In genomic region chr1:154725356-154726320, GRCm38 (mm10) we compare ENCODE assay signal across 9 mouse cellular contexts.
DNase-seq lines count a peak whose midpoint lies in the region; ATAC-seq lines count a peak whose summit lies in the region.
"Had no signal": no experiment of that assay in that cellular context is flagged by ENCODE, and none has a peak within 500 bp of the region (broad histone marks: within the 10 kb centered on the region; RNA-seq: fewer than 3 reads in every experiment).

No protein-coding gene starts in this region.

- WGBS in kidney, embryonic 16.5 days = 24% methylated on average over 35 of the region's 35 CpGs
- WGBS in embryonic facial prominence, embryonic 13.5 days = 19% methylated on average over 35 of the region's 35 CpGs
- WGBS in intestine, embryonic 14.5 days = 24% methylated on average over 35 of the region's 35 CpGs
- WGBS in neural tube, embryonic 13.5 days = 14% methylated on average over 35 of the region's 35 CpGs

- peaks cover 65% of the 10 kb centered on the region for H3K27me3 ChIP-seq in kidney, embryonic 16.5 days (ENCODE audit: insufficient read depth, low read length)
- peaks cover 86% of the 10 kb centered on the region for H3K27me3 ChIP-seq in embryonic facial prominence, embryonic 13.5 days
- H3K27me3 ChIP-seq in intestine, embryonic 14.5 days (replicated peaks; ENCODE audit: control insufficient read depth, insufficient read depth, low read length) = peaks cover 77% of the 10 kb centered on the region
- peaks cover 51% of the 10 kb centered on the region for H3K27me3 ChIP-seq in neural tube, embryonic 13.5 days

- H3K9ac ChIP-seq in kidney, embryonic 16.5 days (replicated peaks; ENCODE audit: low read length) = no peak overlapping the region
- H3K9ac ChIP-seq in embryonic facial prominence, embryonic 13.5 days = no peak overlapping the region
- H3K9ac ChIP-seq in intestine, embryonic 14.5 days (ENCODE audit: low read length) = no peak overlapping the region
- H3K9ac ChIP-seq in neural tube, embryonic 13.5 days = peak overlapping the region; percentile 73

- no peaks in the 10 kb centered on the region for H3K9me3 ChIP-seq in kidney, embryonic 16.5 days (ENCODE audit: low read length)
- no peaks in the 10 kb centered on the region for H3K9me3 ChIP-seq in embryonic facial prominence, embryonic 13.5 days
- no peaks in the 10 kb centered on the region for H3K9me3 ChIP-seq in intestine, embryonic 14.5 days (ENCODE audit: control insufficient read depth, low read length)
- H3K9me3 ChIP-seq in neural tube, embryonic 13.5 days = no peaks in the 10 kb centered on the region

- ATAC-seq in kidney, embryonic 16.5 days (ENCODE audit: low FRiP score, low TSS enrichment) = no peak
- no peak for ATAC-seq in embryonic facial prominence, embryonic 13.5 days (ENCODE audit: insufficient number of reproducible peaks, insufficient read depth, low FRiP score, low TSS enrichment, low read depth)
- ATAC-seq in intestine, embryonic 14.5 days (replicated peaks; ENCODE audit: low FRiP score, low TSS enrichment, low read depth) = no peak; the same call in 1 of the 2 replicates
- ATAC-seq in neural tube, embryonic 13.5 days (ENCODE audit: low read depth) = peak; percentile 32; the same call in 1 of the 2 replicates

- peak overlapping the region; percentile 40 for H3K4me3 ChIP-seq in kidney, embryonic 16.5 days (ENCODE audit: low read length)
- H3K4me3 ChIP-seq in embryonic facial prominence, embryonic 13.5 days = peak overlapping the region; percentile 41
- H3K4me3 ChIP-seq in intestine, embryonic 14.5 days (ENCODE audit: low read depth, low read length) = peak overlapping the region; percentile 39
- peak overlapping the region; percentile 50 for H3K4me3 ChIP-seq in neural tube, embryonic 13.5 days

- DNase-seq in kidney, adult 8-10 months = no peak
- DNase-seq in intestine, embryonic 14.5 days (ENCODE audit: low spot score) = no peak
- no peak for DNase-seq in spleen, postnatal 36 days (ENCODE audit: low spot score in 2 of 2)
- DNase-seq in spleen, adult 12 weeks (ENCODE audit: low spot score) = no peak
- no peak for DNase-seq in lung, postnatal 4 days
- DNase-seq: lung, postnatal 36 days had no signal

- peaks cover 20% of the 10 kb centered on the region for H3K4me1 ChIP-seq in kidney, embryonic 16.5 days (ENCODE audit: insufficient read depth, low read length)
- peaks cover 28% of the 10 kb centered on the region for H3K4me1 ChIP-seq in embryonic facial prominence, embryonic 13.5 days
- no peaks in the 10 kb centered on the region for H3K4me1 ChIP-seq in intestine, embryonic 14.5 days (replicated peaks; ENCODE audit: control insufficient read depth, insufficient read depth, low read length)
- peaks cover 45% of the 10 kb centered on the region for H3K4me1 ChIP-seq in neural tube, embryonic 13.5 days (replicated peaks)

- H3K4me2 ChIP-seq in kidney, embryonic 16.5 days (replicated peaks; ENCODE audit: low read depth, low read length) = peak overlapping the region; percentile 64
- H3K4me2 ChIP-seq in embryonic facial prominence, embryonic 13.5 days = peak overlapping the region; percentile 66
- H3K4me2 ChIP-seq in intestine, embryonic 14.5 days (ENCODE audit: low read length) = peak overlapping the region; percentile 63
- peak overlapping the region; percentile 80 for H3K4me2 ChIP-seq in neural tube, embryonic 13.5 days

- H3K27ac ChIP-seq in kidney, embryonic 16.5 days (ENCODE audit: low read length) = no peak overlapping the region
- no peak overlapping the region for H3K27ac ChIP-seq in embryonic facial prominence, embryonic 13.5 days
- H3K27ac ChIP-seq in intestine, embryonic 14.5 days (ENCODE audit: low read depth) = no peak overlapping the region
- peak overlapping the region; percentile 67; the same call in 1 of the 2 replicates for H3K27ac ChIP-seq in neural tube, embryonic 13.5 days (replicated peaks)

- no peaks in the 10 kb centered on the region for H3K36me3 ChIP-seq in kidney, embryonic 16.5 days (ENCODE audit: insufficient read depth, low read length)
- H3K36me3 ChIP-seq in embryonic facial prominence, embryonic 13.5 days = no peaks in the 10 kb centered on the region
- H3K36me3 ChIP-seq in intestine, embryonic 14.5 days (ENCODE audit: control insufficient read depth, insufficient read depth, low read length) = no peaks in the 10 kb centered on the region
- no peaks in the 10 kb centered on the region for H3K36me3 ChIP-seq in neural tube, embryonic 13.5 days
